Mouse (Mus musculus): Measurements from ENCODE around the gene Mthfd2. TPM values are rescaled to one million over a fixed set of nuclear protein-coding genes. Genes with fewer than 3 reads are reported as not detected.

The Mthfd2 gene
- polyA plus RNA-seq, 1 experiment from 2014 or later = 24.1 TPM

DNA sequence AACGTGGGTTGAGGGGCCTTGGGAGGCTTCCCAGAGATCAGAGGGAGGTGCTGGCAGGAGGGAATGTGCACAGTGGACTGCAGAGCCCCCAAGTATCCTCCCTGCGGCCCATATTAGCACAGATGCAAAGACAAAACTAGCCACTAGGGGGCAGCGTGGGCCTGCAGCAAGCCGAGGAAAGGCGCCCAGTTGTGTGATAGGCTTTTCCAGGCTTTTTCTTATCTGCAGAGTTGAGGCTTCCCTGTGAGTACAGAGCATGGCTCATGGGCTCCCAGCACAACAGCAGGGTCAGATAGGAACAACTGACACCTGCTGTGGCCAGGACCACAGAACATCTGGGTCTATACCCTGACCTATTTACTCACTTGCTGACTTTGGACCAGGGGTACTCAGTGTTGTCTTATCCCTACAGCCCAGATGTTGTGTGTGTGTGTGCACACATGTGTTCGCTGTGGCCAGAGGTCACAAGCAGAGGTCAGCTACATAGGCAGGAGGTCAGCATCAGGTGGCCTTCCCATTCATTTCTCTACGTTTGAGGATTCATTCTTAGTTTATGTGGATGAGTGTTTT is 30.9 kb upstream of the Mthfd2 start:
- Histone ChIP-seq H3K27ac (replicated peaks in 1 of 2; ENCODE audit: control insufficient read depth in 1 of 2, insufficient read depth in 1 of 2, low read depth in 2 of 2, low read length in 2 of 2) (no peak overlapping the region), H3K4me2 (ENCODE audit: low read length) (no peak overlapping the region), H3K4me3 (ENCODE audit: control insufficient read depth in 1 of 2, insufficient read depth in 1 of 2, low read depth in 1 of 2, low read length in 2 of 2) (no peak overlapping the region), H3K36me3 (ENCODE audit: control insufficient read depth, insufficient read depth, low read length) (peaks cover 84% of the 10 kb centered on the region), H3K4me1 (ENCODE audit: control insufficient read depth in 2 of 2, insufficient read depth in 2 of 2, low read length in 2 of 2) (peaks cover 0 to 4% of the 10 kb centered on the region in 2 experiments; a peak in 1 of 4 replicates), H3K27me3 (ENCODE audit: control insufficient read depth, insufficient read depth, low read length) (no peaks in the 10 kb centered on the region), H3K9ac (ENCODE audit: low read length) (no peak overlapping the region), H3K9me3 (ENCODE audit: control insufficient read depth, low read length) (no peaks in the 10 kb centered on the region)
- 0 out of 2 replicates have a peak, but pooled peaks have one; percentile 18 for ATAC-seq (ENCODE audit: insufficient number of reproducible peaks, insufficient read depth, low FRiP score, low read depth)
- 24% methylated on average over 7 of the region's 7 CpGs for WGBS

DNA sequence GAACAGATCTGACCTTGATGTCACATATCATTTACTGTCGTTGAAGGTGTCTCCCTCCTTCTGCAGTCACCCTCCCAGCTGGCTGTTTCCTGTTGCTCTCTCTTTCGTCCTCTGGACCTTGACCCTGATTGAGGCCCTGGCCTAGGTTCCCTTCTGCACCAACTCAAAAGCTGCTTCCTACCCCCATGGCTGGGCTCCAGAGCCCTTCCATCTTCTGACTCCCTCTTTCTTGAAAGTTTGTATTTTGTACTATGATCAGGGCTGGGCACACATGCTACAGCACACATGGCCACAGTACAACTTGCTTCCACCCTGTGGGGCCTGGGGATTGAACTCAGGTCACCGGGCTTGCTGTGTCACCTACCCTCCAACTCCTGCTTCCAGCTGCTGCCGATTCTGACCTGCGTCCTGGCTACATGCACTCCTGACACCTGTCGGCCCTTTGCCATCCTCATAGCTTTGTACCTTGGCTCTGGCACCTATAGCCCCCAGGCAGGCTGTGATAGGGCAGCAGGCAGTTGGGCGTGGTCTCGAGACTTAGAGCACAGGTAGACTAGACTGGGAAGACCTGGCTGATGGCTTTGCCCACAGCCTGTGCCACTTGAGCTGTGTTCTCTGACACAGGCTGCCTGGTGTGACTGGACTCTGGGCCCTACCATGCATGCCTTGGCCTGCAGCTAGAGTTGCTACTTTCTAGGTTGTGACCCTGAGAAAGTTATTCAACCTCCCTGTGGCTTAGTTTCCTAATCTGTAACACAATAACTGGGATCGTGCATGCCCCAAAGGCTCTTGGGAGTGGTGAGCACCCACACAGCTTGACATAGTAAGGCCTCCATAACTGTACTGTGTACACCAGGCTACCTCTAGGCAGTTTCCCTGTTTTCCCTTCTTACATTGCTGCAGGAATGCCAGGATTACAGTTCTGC is 29.4 kb upstream of the Mthfd2 start:
- H3K36me3 ChIP-seq (ENCODE audit: control insufficient read depth, insufficient read depth, low read length) = peaks cover 73% of the 10 kb centered on the region
- 80% methylated on average over 9 of the region's 9 CpGs for WGBS

DNA sequence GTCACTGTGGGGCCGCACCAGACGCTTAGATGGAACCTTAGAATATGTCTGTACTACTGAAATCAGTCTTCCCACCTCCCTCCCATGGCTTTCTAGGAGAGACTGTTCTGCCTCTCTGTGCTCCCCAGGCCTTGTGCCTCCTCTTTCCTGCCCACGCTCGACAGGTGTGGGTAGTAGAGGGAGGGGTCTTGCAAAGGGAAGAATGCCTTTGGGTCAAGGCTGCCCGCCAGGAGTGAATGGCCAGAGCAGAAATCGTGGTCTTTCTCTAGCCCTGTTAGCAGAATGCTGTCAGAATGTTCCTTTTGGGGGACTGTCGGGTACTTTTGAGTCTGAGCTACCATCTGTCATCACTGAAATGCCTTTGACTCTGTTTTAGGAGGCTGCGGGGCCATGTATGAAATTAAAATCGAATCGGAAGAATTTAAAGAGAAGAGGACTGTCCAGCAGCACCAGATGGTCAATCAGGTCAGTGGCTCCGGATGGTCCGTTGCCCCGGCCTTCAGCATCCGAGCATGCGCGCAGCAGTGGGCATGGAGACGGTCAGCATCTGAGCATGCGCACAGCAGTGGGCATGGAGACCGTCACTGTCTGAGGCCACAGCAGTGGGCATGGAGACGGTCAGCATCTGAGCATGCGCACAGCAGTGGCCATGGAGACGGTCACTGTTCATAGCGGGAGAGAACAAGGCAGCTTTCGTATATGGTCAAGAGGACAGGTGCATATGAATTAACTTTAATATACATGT is 27.1 kb upstream of the Mthfd2 start:
- Histone ChIP-seq H3K36me3 (ENCODE audit: control insufficient read depth, insufficient read depth, low read length) (peaks cover 51% of the 10 kb centered on the region), H3K27ac (replicated peaks in 1 of 2; ENCODE audit: control insufficient read depth in 1 of 2, insufficient read depth in 1 of 2, low read depth in 2 of 2, low read length in 2 of 2) (no peak overlapping the region), H3K9me3 (ENCODE audit: control insufficient read depth, low read length) (no peaks in the 10 kb centered on the region), H3K4me2 (ENCODE audit: low read length) (no peak overlapping the region), H3K4me1 (ENCODE audit: control insufficient read depth in 2 of 2, insufficient read depth in 2 of 2, low read length in 2 of 2) (peaks cover 7 to 16% of the 10 kb centered on the region in 2 experiments), H3K9ac (ENCODE audit: low read length) (no peak overlapping the region), H3K4me3 (ENCODE audit: control insufficient read depth in 1 of 2, insufficient read depth in 1 of 2, low read depth in 1 of 2, low read length in 2 of 2) (no peak overlapping the region), H3K27me3 (ENCODE audit: control insufficient read depth, insufficient read depth, low read length) (no peaks in the 10 kb centered on the region)
- 95% methylated on average over 24 of the region's 24 CpGs for WGBS
- ATAC-seq (ENCODE audit: insufficient number of reproducible peaks, insufficient read depth, low FRiP score, low read depth) = no peak

More for the DNA sequence above, 29.4 kb upstream of the Mthfd2 start:
- H3K9me3 ChIP-seq (ENCODE audit: control insufficient read depth, low read length) = no peaks in the 10 kb centered on the region
- no peaks in the 10 kb centered on the region for H3K27me3 ChIP-seq (ENCODE audit: control insufficient read depth, insufficient read depth, low read length)
- no peak for ATAC-seq (ENCODE audit: insufficient number of reproducible peaks, insufficient read depth, low FRiP score, low read depth)
- peaks cover 2 to 9% of the 10 kb centered on the region in 2 experiments for H3K4me1 ChIP-seq (ENCODE audit: control insufficient read depth in 2 of 2, insufficient read depth in 2 of 2, low read length in 2 of 2)
- H3K27ac ChIP-seq (replicated peaks in 1 of 2; ENCODE audit: control insufficient read depth in 1 of 2, insufficient read depth in 1 of 2, low read depth in 2 of 2, low read length in 2 of 2) = no peak overlapping the region
- H3K9ac ChIP-seq (ENCODE audit: low read length) = no peak overlapping the region
- H3K4me2 ChIP-seq (ENCODE audit: low read length) = no peak overlapping the region
- H3K4me3 ChIP-seq (ENCODE audit: control insufficient read depth in 1 of 2, insufficient read depth in 1 of 2, low read depth in 1 of 2, low read length in 2 of 2) = no peak overlapping the region

DNA sequence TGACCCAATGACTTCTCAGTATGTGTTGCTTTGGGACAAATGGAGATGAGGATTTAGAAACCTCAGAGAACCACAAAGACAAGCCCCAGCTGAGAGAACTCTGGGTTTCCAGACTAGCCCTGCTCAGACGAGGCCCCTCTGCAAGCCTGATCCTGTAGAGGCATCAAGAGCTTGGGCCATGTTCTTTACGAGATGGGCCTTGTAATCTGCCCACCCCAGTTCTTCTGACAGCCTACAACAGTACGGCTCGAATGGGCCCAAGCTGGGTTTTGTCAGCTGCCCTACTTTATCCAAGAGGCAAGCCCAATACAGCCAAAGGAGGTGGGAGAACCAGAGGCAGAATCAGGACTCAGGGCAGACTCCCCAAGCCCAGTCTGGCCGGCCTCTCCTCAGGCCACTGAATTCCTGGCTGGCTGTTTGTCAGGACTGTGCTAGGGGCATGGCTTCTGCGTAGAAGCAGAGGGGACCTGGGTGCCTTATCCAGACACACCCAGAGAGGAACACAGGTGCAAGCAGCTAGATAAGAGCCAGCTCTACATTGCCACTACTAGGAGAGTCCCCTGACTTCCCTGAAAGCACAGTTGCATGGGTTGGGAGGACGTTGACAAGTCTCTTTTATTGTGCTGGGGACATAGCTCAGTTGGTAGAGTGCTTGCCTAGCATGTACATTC is 25.9 kb upstream of the Mthfd2 start:
- 82% methylated on average over 7 of the region's 7 CpGs for WGBS
- peaks cover 44% of the 10 kb centered on the region for H3K36me3 ChIP-seq (ENCODE audit: control insufficient read depth, insufficient read depth, low read length)
- no peak for ATAC-seq (ENCODE audit: insufficient number of reproducible peaks, insufficient read depth, low FRiP score, low read depth)
- H3K4me1 ChIP-seq (ENCODE audit: control insufficient read depth in 2 of 2, insufficient read depth in 2 of 2, low read length in 2 of 2) = peaks cover 7 to 14% of the 10 kb centered on the region in 2 experiments
- H3K4me2 ChIP-seq (ENCODE audit: low read length) = no peak overlapping the region
- no peak overlapping the region for H3K27ac ChIP-seq (replicated peaks in 1 of 2; ENCODE audit: control insufficient read depth in 1 of 2, insufficient read depth in 1 of 2, low read depth in 2 of 2, low read length in 2 of 2)
- H3K9ac ChIP-seq (ENCODE audit: low read length) = no peak overlapping the region
- H3K27me3 ChIP-seq (ENCODE audit: control insufficient read depth, insufficient read depth, low read length) = no peaks in the 10 kb centered on the region
- H3K9me3 ChIP-seq (ENCODE audit: control insufficient read depth, low read length) = no peaks in the 10 kb centered on the region
- no peak overlapping the region for H3K4me3 ChIP-seq (ENCODE audit: control insufficient read depth in 1 of 2, insufficient read depth in 1 of 2, low read depth in 1 of 2, low read length in 2 of 2)

DNA sequence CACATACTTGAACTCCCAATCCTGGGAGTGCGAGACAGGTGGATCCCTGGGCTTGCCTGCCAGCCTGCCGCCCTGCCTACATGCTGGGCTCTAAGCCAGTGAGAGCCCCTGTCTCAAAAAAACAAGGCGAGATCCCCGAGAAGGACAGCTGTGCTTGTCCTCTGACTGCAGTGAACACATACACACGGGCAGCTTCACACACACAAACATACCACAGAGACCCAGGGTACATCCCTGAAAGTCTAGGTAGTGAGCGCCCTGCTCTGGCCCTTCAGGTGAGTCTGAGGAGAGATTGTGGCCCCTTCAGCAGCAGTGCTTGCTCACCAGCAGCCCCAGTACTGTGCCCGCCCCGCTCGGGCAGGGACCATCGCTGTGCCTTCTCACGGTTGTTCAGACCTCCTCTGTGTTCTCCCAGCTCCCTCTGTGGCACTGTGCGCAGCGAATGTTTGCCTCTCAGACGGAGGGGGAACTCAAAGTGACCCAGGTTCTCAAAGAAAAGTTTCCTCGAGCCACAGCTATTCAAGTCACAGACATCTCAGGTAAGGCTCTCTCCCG is 25.2 kb upstream of the Mthfd2 start:
- ATAC-seq (ENCODE audit: insufficient number of reproducible peaks, insufficient read depth, low FRiP score, low read depth) = no peak
- no peak overlapping the region for H3K9ac ChIP-seq (ENCODE audit: low read length)
- H3K36me3 ChIP-seq (ENCODE audit: control insufficient read depth, insufficient read depth, low read length) = peaks cover 43% of the 10 kb centered on the region
- H3K4me2 ChIP-seq (ENCODE audit: low read length) = no peak overlapping the region
- H3K9me3 ChIP-seq (ENCODE audit: control insufficient read depth, low read length) = no peaks in the 10 kb centered on the region
- no peak overlapping the region for H3K27ac ChIP-seq (replicated peaks in 1 of 2; ENCODE audit: control insufficient read depth in 1 of 2, insufficient read depth in 1 of 2, low read depth in 2 of 2, low read length in 2 of 2)
- H3K27me3 ChIP-seq (ENCODE audit: control insufficient read depth, insufficient read depth, low read length) = no peaks in the 10 kb centered on the region
- WGBS = 87% methylated on average over 16 of the region's 16 CpGs
- no peak overlapping the region for H3K4me3 ChIP-seq (ENCODE audit: control insufficient read depth in 1 of 2, insufficient read depth in 1 of 2, low read depth in 1 of 2, low read length in 2 of 2)
- H3K4me1 ChIP-seq (ENCODE audit: control insufficient read depth in 2 of 2, insufficient read depth in 2 of 2, low read length in 2 of 2) = peaks cover 7 to 12% of the 10 kb centered on the region in 2 experiments

DNA sequence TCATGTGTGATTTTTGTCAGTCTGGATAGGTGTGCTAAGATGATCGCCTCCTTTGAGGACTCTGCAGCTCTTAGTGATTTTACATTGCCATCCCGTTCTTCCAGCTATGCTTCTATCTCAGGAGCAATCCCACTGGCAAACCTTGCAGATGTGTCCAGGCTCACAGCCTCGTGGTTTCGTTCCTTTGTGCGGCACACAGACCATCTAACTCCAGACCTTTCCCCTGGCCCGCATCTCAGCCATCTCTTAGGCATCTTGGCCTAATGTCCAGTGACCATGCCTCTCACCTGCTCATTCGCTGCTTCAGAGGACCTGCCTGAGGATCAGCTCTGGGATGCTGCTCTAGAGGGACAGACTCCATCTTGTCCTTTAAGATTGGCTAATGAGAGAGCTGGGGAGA is 24.5 kb upstream of the Mthfd2 start:
- ATAC-seq (ENCODE audit: insufficient number of reproducible peaks, insufficient read depth, low FRiP score, low read depth) = no peak
- Histone ChIP-seq H3K9ac (ENCODE audit: low read length) (peak overlapping the region; percentile 94), H3K27ac (replicated peaks in 1 of 2; ENCODE audit: control insufficient read depth in 1 of 2, insufficient read depth in 1 of 2, low read depth in 2 of 2, low read length in 2 of 2) (0 out of 4 replicates have a peak overlapping the region, but pooled peaks of 1 of the 2 experiments have one; percentile 53), H3K4me3 (ENCODE audit: control insufficient read depth in 1 of 2, insufficient read depth in 1 of 2, low read depth in 1 of 2, low read length in 2 of 2) (peak overlapping the region; percentile 80 to 93), H3K36me3 (ENCODE audit: control insufficient read depth, insufficient read depth, low read length) (peaks cover 36% of the 10 kb centered on the region), H3K4me1 (ENCODE audit: control insufficient read depth in 2 of 2, insufficient read depth in 2 of 2, low read length in 2 of 2) (peaks cover 7 to 12% of the 10 kb centered on the region in 2 experiments), H3K27me3 (ENCODE audit: control insufficient read depth, insufficient read depth, low read length) (no peaks in the 10 kb centered on the region), H3K4me2 (ENCODE audit: low read length) (peak overlapping the region; percentile 76), H3K9me3 (ENCODE audit: control insufficient read depth, low read length) (no peaks in the 10 kb centered on the region)
- WGBS = 78% methylated on average over 7 of the region's 7 CpGs

Measured in heart, embryonic 14.5 days (tissue).